Mouse (Mus musculus) retina, postnatal 1 day (tissue): ENCODE results near the gene Kcnj3.
A peak's percentile ranks its signal among the peaks of the same experiment; 100 is the strongest.
"Not testable (repeated sequence)": the region's sequence is repeated elsewhere in the genome, so short reads cannot be mapped to it uniquely, and the experiment has no call there.

ENCODE experiments used
- DNase-seq: peaks from one replicate; pipeline ENCODE4 v3.0.0-alpha.2; 2012

Kcnj3 gene

GRCm38 (mm10) chr2:55435721-55436260 is at the start of gene Kcnj3:
Kcnj3 (plus strand) TSS chr2:55435970.
- peak; percentile 72 for DNase-seq

GRCm38 (mm10) chr2:55390330-55390989 is 45.3 kb upstream of the Kcnj3 start:
- peak; percentile 6 for DNase-seq

DNA sequence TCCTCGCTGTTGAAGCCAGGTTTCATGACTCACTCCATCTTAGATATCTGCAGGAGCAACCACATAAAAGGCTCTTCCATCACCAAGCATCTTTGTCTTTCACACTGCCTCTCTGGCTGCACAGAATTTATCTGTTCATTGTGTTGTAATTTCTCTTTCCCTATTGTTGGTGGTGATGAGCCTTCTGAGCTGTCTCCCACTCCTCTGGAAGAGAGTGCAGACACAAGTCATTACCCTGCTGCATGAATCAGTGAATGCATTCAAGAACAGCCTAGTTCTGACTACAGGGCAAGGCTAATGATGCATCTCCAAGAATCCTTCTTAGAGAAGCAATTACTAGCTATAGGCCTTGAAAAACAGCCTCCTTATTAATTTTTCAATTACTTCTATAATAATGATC is 30.5 kb upstream of the Kcnj3 start:
- DNase-seq, result peak; percentile 42

- no peak for DNase-seq
These were observed 8.1 kb upstream of the Kcnj3 start for GRCm38 (mm10) chr2:55427633-55428032.

GRCm38 (mm10) chr2:55432104-55432503 is 3.7 kb upstream of the Kcnj3 start:
- no peak for DNase-seq

- peak; percentile 51 for DNase-seq
These were observed 664 bp downstream of the Kcnj3 start for GRCm38 (mm10) chr2:55436261-55437006.

DNA sequence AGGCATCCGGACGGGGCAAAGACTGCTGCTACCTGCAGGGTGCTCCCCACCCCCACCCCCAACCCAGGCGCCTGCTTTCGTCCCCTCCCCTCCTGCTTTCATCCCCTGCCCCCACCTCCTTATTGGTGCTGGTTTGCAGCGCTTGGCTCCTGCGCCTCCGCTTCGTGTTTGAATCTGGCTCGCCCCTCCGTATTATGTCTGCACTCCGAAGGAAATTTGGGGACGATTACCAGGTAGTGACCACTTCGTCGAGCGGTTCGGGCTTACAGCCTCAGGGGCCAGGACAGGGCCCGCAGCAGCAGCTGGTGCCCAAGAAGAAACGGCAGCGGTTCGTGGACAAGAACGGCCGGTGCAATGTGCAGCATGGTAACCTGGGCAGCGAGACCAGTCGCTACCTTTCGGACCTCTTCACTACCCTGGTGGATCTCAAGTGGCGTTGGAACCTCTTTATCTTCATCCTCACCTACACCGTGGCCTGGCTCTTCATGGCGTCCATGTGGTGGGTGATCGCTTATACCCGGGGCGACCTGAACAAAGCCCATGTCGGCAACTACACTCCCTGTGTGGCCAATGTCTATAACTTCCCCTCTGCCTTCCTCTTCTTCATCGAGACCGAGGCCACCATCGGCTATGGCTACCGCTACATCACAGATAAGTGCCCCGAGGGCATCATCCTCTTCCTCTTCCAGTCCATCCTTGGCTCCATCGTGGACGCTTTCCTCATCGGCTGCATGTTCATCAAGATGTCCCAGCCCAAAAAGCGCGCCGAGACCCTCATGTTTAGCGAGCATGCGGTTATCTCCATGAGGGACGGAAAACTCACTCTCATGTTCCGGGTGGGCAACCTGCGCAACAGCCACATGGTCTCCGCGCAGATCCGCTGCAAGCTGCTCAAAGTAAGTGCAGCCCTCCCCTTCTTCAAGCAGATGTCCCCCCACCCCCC is 1.5 kb downstream of the Kcnj3 start:
- peak; percentile 56 for DNase-seq

- peak; percentile 31 for DNase-seq
These were observed 2.2 kb downstream of the Kcnj3 start for GRCm38 (mm10) chr2:55437977-55438376.

- peak; percentile 80 for DNase-seq
These were observed 3.4 kb downstream of the Kcnj3 start for GRCm38 (mm10) chr2:55439211-55439610.

DNA sequence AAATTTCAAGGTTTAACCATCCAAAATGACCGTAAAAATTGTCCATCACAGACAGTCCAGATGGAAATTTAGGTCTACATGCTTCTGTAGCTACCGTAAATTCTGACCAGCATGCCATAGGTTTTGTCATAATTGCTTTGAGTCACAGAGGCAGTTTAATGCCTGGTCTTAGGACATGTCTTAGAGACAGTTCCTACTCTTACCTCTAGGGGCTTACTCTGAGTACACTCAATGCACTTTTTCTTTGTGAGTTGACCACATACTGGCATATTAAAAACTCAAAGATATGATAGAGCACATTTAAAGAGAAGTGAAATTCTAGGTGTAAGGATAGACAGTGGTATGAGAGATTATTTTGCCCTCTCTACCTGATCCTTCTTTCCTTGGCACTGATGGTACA is 6.2 kb downstream of the Kcnj3 start:
- DNase-seq, result no peak

- no peak for DNase-seq
These were observed 11.5 kb downstream of the Kcnj3 start for GRCm38 (mm10) chr2:55447298-55447697.

- no peak for DNase-seq
These were observed 15.0 kb downstream of the Kcnj3 start for GRCm38 (mm10) chr2:55450774-55451173.

GRCm38 (mm10) chr2:55459195-55459594 is 23.4 kb downstream of the Kcnj3 start:
- DNase-seq, result no peak

GRCm38 (mm10) chr2:55469141-55469540 is 33.4 kb downstream of the Kcnj3 start:
- peak; percentile 36 for DNase-seq

DNA sequence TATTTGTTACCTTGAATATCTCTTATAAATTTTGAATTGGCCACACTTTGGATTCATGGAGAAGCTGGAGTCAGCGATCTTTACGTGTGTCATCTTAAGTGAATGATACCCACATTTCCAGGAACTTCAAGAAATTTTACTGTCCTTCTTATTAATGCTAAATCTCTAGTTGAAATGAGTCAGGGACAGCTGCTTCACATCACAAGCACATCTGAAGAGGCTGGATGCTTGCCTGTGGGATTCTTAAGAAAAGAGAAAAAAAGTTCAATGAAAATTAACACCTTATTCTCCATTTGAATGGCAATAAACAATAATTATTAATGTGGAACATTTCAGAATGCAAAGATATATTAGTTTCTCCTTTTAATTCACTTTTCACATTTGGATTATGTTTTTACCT is 34.2 kb downstream of the Kcnj3 start:
- no peak for DNase-seq

- no peak for DNase-seq
These were observed 43.7 kb downstream of the Kcnj3 start for GRCm38 (mm10) chr2:55479511-55479910.

DNA sequence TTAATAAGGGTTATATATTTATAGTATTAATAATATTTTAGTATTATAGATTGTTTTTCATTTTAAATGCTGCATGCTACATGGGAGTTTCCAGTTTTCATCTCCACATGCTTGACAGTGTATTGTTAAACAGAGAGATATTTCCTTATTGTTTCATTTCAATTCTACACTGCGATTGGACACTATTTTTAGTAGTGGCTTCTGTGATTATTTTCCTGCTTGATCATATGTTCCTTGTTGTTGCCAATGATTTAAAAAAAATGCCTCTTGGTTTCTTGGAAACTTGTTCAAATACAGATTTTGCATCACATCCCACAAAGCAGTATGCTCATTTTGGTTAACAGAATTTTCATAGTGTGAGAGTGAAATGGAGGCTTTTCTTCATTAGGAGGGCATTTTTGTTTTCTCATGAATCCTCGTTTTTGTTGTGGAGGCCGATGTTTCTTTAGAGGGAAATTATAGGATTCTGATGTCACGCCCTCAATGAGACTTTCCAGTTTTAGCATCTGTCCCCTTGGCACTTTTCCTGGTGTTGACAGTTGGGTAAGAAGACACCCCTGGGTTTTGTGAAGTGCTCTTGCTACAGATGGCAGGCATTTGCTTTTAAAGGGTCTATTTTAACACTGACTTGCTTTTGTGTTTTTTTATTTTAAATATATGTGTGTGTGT is 44.3 kb downstream of the Kcnj3 start:
- DNase-seq, result peak; percentile 6

GRCm38 (mm10) chr2:55480602-55480965 is 44.8 kb downstream of the Kcnj3 start:
- no peak for DNase-seq

GRCm38 (mm10) chr2:55485500-55486129 is 49.8 kb downstream of the Kcnj3 start:
- not testable (repeated sequence) for DNase-seq

DNA sequence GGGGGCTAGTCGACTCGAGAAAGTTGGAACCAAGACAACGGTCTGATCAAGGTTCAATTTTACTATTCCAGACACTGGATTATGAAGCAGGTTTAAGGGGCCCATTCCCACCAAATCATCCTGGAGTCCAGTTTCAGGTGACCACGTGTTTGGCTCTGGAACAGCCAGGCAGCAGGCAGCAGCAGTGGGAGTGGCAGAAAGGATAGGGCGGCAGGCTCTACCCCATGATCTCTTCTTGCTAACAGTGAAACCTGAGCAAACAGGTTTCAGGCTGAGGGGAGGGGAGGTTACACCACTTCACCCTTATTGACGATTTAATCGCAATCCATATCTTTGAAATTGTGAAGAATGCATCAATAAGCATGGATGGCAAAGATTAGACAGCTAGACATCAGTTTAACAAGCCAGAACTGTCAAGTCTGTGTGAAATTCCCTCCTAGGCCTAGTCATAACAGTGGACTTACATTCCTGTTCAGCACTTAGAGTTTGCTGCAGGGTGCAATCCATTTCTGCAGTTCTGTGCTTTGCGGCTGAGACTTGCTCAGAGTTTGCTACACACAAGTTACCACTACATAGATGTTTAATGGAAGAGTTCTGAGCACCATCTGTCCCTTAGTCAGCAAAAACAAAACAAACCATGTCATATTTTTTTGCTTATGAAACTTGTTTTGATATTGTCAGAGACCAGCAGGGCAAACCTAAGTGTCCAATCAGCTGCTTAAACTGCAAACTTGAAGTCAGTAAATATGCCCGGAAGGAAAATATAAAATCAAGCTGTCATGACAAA is 67.8 kb downstream of the Kcnj3 start:
- DNase-seq, result no peak

DNA sequence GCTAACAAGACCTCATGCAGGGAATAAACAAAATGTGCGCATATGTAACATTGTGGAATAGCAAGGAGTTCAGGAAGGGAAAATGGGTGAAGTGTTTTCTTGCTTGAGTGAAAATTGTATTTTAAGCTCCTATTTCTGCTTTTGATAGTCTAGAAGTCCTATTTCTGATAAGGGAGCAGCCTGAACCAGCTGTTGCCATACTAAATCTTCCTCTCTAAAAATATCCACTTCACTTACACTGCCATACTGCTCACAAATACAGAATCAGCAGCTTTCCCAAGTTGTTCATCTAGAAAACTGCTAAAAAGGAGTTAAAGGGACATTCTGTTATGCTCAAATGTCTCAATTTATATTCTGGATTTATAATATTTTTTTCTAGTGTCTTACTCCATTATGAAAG is 69.9 kb downstream of the Kcnj3 start:
- DNase-seq, result no peak
